Mouse (Mus musculus) layer of hippocampus, postnatal 10 days (tissue): ENCODE measurements around the gene Mcf2l. TPM values are rescaled to one million over a fixed set of nuclear protein-coding genes. Genes with fewer than 3 reads are reported as not detected.

Experiments
- DNase-seq, 2 experiments: peaks; one replicate each; pipeline ENCODE4 v3.0.0; 2021; ENCODE audit warnings: low spot score in 2 of 2
- long read RNA-seq: library from polyadenylated mRNA; stranded (forward); transcript quantifications from one replicate; pipeline ENCODE4 v2.0.0, GENCODE M21; 2023
- total RNA-seq, 2 experiments: library from RNA; stranded (reverse); gene quantifications; 2 replicates each; pipeline ENCODE4 v1.2.3; 2021

The Mcf2l gene
- total RNA-seq, result 100 to 1,000 TPM; 269 to 278 TPM
- long read RNA-seq, full-length matches to known transcripts, result 5 of 61 reads
- long read RNA-seq, partial matches to known transcripts, result 34 of 61 reads
- long read RNA-seq, other reads (novel, unspliced or antisense), result 22 of 61 reads

- DNase-seq, result peak; percentile 38 to 55
Measured at GRCm38 (mm10) chr8:12873357-12874046, at the start of gene Mcf2l. TSS of gene Mcf2l (plus strand) at chr8:12873806.

- DNase-seq, result no peak
Measured at GRCm38 (mm10) chr8:12824562-12824961, 49.0 kb upstream of the Mcf2l start.

GRCm38 (mm10) chr8:12825236-12825635 is 48.4 kb upstream of the Mcf2l start:
- no peak for DNase-seq

GRCm38 (mm10) chr8:12825686-12826237 is 47.8 kb upstream of the Mcf2l start:
- DNase-seq, result no peak

- no peak for DNase-seq
Measured at GRCm38 (mm10) chr8:12827124-12827523, 46.5 kb upstream of the Mcf2l start.

GRCm38 (mm10) chr8:12828298-12828697 is 45.3 kb upstream of the Mcf2l start:
- no peak for DNase-seq

GRCm38 (mm10) chr8:12829381-12829780 is 44.2 kb upstream of the Mcf2l start:
- DNase-seq, result no peak

- no peak for DNase-seq
Measured at GRCm38 (mm10) chr8:12831659-12832589, 41.7 kb upstream of the Mcf2l start.

- DNase-seq, result no peak
Measured at GRCm38 (mm10) chr8:12833616-12834015, 40.0 kb upstream of the Mcf2l start.

GRCm38 (mm10) chr8:12840834-12841233 is 32.8 kb upstream of the Mcf2l start:
- no peak for DNase-seq

GRCm38 (mm10) chr8:12842342-12842995 is 31.1 kb upstream of the Mcf2l start:
- DNase-seq, result no peak

- no peak for DNase-seq
Measured at GRCm38 (mm10) chr8:12844347-12844950, 29.2 kb upstream of the Mcf2l start.

- DNase-seq, result no peak
Measured at GRCm38 (mm10) chr8:12846447-12846846, 27.2 kb upstream of the Mcf2l start.

- DNase-seq, result no peak
Measured at GRCm38 (mm10) chr8:12851241-12851640, 22.4 kb upstream of the Mcf2l start.

- DNase-seq, result no peak
Measured at GRCm38 (mm10) chr8:12856038-12856437, 17.6 kb upstream of the Mcf2l start.

GRCm38 (mm10) chr8:12863061-12863460 is 10.5 kb upstream of the Mcf2l start:
- DNase-seq, result no peak

GRCm38 (mm10) chr8:12863608-12864007 is 10.0 kb upstream of the Mcf2l start:
- DNase-seq, result no peak

- no peak for DNase-seq
Measured at GRCm38 (mm10) chr8:12865790-12866189, 7.8 kb upstream of the Mcf2l start.

- DNase-seq, result no peak
Measured at GRCm38 (mm10) chr8:12869661-12870060, 3.9 kb upstream of the Mcf2l start.

- no peak for DNase-seq
Measured at GRCm38 (mm10) chr8:12870656-12871055, 3.0 kb upstream of the Mcf2l start.

- peak in 1 of 2 experiments; percentile 21 for DNase-seq
Measured at GRCm38 (mm10) chr8:12871461-12871860, 2.1 kb upstream of the Mcf2l start.
